Mouse (Mus musculus): ENCODE measurements around the gene Olfr1369-ps1. TPM values are rescaled to one million over a fixed set of nuclear protein-coding genes. Genes with fewer than 3 reads are reported as not detected.

The Olfr1369-ps1 gene
- polyA plus RNA-seq, 1 experiment from 2014 or later = not detected

DNA sequence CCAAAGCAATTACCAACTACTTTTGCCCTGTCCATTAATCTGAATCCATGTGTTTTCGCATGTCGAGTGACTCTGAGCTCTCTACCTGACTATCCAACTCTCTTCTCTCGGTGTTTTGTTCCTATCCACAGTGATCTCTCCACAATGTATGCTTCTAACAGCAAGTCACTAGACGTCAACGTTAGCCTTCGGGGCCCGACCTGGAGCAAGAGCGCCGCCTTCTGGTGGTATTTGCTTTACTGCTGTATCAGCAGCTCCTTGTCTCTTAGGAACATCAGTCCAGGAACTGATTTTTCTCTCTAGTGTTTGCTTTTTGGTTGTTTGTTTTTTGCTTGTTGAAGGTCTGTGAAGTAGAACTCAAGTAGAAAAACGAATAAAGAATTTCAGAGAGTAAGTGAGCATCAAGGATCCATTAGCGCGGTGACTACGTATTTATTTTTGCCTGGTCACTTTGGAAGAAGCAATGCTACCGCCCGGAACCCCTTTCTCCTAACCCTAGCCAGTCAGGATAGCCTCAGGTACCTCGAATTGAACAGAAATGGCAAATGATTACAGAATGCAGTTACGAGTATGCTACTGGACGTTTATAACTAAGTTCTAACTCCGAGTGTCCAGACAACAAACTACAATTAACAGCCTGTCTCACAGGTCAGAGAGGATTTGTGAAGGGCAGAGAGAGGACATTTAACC is 47.6 kb downstream of the Olfr1369-ps1 start:
- peak overlapping the region; percentile 96 for H3K4me2 ChIP-seq (replicated peaks)
- 0 out of 2 replicates have a peak, but pooled peaks cover 5% of the 10 kb centered on the region for H3K4me1 ChIP-seq
- peak; percentile 9; the same call in 1 of the 2 replicates for ATAC-seq (ENCODE audit: low FRiP score, low read depth)
- H3K9ac ChIP-seq = peak overlapping the region; percentile 65
- H3K27ac ChIP-seq = no peak overlapping the region
- no peaks in the 10 kb centered on the region; the same call in 1 of the 2 replicates for H3K27me3 ChIP-seq
- peak overlapping the region; percentile 64 for H3K4me3 ChIP-seq
- H3K9me3 ChIP-seq = no peaks in the 10 kb centered on the region
- whole genome bisulfite sequencing = 0% methylated on average over 19 of the region's 19 CpGs
- H3K36me3 ChIP-seq = no peaks in the 10 kb centered on the region

DNA sequence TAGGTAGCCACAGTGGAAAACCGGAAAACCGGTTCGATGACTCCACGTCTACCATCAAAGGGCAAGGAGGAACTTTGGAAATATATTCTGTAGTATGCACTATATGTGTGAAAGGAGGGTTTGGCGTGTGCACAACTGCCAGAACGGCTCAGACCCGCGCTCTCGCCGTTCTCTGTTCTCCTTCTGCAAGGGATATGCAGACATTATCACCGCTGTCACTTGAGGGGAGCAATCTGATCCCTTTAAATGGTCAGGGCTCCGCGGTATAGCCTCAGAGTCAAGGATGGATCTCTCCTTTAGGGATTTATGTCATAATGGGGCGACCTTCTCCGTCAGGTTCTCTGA is 48.2 kb downstream of the Olfr1369-ps1 start:
- Histone ChIP-seq H3K27ac (no peak overlapping the region), H3K4me1 (0 out of 2 replicates have a peak, but pooled peaks cover 5% of the 10 kb centered on the region), H3K9ac (peak overlapping the region; percentile 65), H3K36me3 (no peaks in the 10 kb centered on the region), H3K4me3 (peak overlapping the region; percentile 64), H3K4me2 (replicated peaks) (peak overlapping the region; percentile 96), H3K27me3 (no peaks in the 10 kb centered on the region; the same call in 1 of the 2 replicates), H3K9me3 (no peaks in the 10 kb centered on the region)
- 0% methylated on average over 15 of the region's 15 CpGs for WGBS
- ATAC-seq (ENCODE audit: low FRiP score, low read depth) = no peak

DNA sequence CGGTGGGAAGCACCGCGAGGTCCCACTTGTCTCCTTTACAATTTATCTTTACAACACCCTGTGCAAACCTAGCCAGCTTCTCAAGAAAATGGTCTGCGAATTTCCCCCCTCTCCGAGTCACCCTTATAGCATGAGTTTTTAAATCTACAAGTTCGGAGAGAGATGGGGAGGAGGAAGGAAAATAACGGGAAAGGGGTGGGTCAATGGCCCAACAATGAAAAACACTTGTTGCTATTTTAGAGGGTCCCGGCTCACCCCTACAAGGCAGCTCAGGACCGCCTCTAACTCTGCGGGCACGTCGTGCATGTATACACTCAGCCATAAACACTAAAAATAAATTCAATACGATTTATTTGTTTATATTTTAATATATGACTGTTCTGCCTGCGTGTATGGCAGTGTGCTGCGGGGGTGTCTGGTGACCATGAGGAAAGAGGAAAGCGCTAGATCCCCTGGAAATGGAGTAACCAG is 48.8 kb downstream of the Olfr1369-ps1 start:
- Histone ChIP-seq H3K36me3 (no peaks in the 10 kb centered on the region), H3K9ac (peak overlapping the region; percentile 65), H3K27ac (no peak overlapping the region), H3K4me2 (replicated peaks) (peak overlapping the region; percentile 96), H3K27me3 (peaks cover 3% of the 10 kb centered on the region; the same call in 1 of the 2 replicates), H3K4me3 (peak overlapping the region; percentile 64), H3K4me1 (0 out of 2 replicates have a peak, but pooled peaks cover 5% of the 10 kb centered on the region), H3K9me3 (no peaks in the 10 kb centered on the region)
- peak; percentile 34 for ATAC-seq (ENCODE audit: low FRiP score, low read depth)
- WGBS = under 1% methylated on average over 16 of the region's 16 CpGs

DNA sequence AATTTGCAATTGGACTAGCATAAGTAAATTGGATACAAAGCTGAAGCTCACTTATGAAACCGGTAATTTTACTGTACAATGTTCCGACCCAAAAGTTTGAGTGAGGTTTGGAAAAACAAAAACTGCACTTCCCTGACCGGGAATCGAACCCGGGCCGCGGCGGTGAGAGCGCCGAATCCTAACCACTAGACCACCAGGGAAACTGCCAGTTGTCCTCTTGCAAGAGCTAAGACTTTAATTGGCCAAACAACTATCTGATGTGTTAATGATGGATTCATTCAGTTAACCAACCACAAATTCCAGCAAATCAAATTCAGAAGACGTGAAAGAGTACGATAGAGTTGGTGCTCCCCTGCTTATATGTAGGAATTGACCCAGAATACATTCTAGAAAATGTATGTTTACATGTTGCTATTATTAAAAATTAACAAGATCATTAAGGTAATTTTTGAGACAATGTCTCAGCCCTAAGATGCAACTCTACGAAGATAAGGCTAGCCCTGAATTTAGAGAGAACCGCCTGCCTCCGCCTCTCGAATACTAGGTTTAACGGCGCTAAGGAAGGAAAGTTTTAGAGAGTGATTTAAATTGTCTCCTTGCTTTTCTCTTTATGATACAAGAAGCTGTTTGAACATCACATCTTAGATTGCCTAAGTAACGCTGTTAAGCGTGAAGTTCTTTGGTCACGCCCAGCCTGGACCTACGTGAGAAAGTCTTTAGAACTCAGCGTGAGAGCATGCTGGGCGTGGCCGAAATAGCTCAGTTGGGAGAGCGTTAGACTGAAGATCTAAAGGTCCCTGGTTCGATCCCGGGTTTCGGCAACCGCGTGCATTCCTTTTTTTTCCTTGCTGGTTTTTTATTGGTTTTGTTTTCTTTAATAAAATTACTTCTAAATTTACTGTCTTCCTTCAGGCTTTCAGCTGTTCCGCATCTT is 49.6 kb downstream of the Olfr1369-ps1 start:
- peak; percentile 89 for ATAC-seq (ENCODE audit: low FRiP score, low read depth)
- under 1% methylated on average over 32 of the region's 32 CpGs for WGBS
- Histone ChIP-seq H3K4me3 (peak overlapping the region; percentile 64), H3K9me3 (no peaks in the 10 kb centered on the region), H3K4me1 (0 out of 2 replicates have a peak, but pooled peaks cover 5% of the 10 kb centered on the region), H3K4me2 (replicated peaks) (peak overlapping the region; percentile 96), H3K9ac (peak overlapping the region; percentile 65), H3K36me3 (no peaks in the 10 kb centered on the region), H3K27ac (no peak overlapping the region), H3K27me3 (peaks cover 3% of the 10 kb centered on the region)

DNA sequence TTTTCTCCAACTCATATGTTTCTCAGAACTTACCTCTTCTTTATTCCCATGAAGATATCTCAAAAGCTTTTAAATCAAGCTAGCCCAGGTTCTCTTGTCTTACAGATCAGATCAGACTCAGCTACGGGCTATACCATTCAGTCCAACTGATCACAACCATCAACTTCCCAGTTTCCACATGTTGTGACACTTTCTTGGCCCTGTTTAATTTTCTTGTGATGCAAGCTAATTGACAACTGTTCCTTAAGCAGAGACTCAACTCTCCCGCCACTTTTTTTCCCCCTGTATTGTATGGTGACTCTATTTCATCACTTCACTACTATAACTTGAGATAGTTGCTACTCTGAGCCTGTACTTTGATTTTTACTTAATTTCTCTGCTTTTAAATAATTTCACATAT is 50.3 kb downstream of the Olfr1369-ps1 start:
- Histone ChIP-seq H3K4me3 (peak overlapping the region; percentile 64), H3K9me3 (no peaks in the 10 kb centered on the region), H3K36me3 (no peaks in the 10 kb centered on the region), H3K9ac (no peak overlapping the region), H3K27ac (no peak overlapping the region), H3K27me3 (peaks cover 3% of the 10 kb centered on the region), H3K4me2 (replicated peaks) (peak overlapping the region; percentile 96), H3K4me1 (peaks cover 9% of the 10 kb centered on the region; the same call in 1 of the 2 replicates)
- ATAC-seq (ENCODE audit: low FRiP score, low read depth) = 0 out of 2 replicates have a peak, but pooled peaks have one; percentile 26
- 48% methylated on average over 2 of the region's 2 CpGs for WGBS

DNA sequence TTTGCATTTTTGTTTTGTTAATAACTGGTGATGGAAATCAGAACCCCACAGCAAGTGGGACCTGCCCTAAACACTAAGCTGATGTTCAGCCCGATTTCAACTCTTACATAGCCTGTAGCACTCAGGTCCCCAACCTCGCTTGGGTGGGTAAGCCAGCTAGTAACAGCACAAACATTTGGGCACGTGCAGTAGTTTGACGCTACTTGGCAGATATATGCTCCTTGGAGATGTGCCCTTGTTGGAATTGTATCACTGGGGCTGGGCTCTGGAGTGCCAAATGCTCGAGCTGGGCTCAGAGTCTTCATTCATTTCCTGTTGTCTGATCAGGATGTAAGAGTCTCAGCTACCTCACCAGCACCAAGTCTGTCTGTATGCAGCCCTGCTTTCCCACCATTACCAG is 51.3 kb downstream of the Olfr1369-ps1 start:
- no peak overlapping the region for H3K4me2 ChIP-seq (replicated peaks)
- no peaks in the 10 kb centered on the region for H3K36me3 ChIP-seq
- 55% methylated on average over 5 of the region's 5 CpGs for WGBS
- no peak overlapping the region for H3K27ac ChIP-seq
- H3K4me1 ChIP-seq = peaks cover 11% of the 10 kb centered on the region; the same call in 1 of the 2 replicates
- H3K9me3 ChIP-seq = no peaks in the 10 kb centered on the region
- no peak overlapping the region for H3K9ac ChIP-seq
- no peak for ATAC-seq (ENCODE audit: low FRiP score, low read depth)
- no peak overlapping the region for H3K4me3 ChIP-seq
- peaks cover 3% of the 10 kb centered on the region; the same call in 1 of the 2 replicates for H3K27me3 ChIP-seq

DNA sequence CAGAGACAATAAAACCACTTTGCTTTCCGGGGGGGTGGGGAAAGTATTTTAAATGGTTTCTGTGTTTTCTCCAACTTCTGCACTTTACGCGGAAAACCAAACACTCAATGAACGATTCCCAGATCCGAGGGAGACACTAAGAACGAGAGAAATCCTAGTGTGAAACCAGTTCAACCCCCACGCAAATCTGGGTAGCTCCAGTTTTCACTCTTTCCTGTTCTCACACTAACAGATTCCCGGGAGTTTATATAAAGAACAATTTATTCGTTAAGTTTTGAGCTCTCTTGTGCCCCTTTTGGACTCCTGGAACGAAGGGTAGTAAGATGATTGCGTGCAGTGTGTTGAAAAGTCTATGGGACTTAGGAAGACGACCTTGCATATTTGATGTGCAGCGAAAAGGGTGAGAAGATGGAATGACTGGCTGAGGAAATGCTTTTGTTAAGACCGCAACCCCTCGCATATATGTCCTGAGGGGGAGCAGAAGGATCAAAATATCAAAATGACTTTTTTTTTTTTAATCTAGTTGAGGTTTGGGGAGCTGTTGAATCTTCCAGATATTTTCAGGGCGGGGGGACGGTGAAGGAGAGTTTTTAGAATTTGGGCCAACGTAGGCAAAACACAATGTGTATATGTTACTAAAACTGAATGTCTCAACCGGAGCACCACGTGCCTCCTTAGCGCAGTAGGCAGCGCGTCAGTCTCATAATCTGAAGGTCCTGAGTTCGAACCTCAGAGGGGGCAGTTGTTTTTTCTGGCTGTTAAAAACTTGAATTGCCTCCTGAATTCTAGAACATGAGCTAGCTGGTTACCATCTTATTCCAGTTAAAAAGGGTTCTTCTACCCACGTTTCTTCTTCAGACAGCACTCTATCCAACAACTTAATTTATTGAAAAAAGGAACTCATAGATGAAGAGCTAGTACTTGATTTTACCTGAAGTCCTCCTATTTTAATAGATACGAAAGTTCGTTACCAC is 55.9 kb downstream of the Olfr1369-ps1 start:
- Histone ChIP-seq H3K4me2 (replicated peaks) (peak overlapping the region; percentile 95), H3K4me1 (peaks cover 16% of the 10 kb centered on the region), H3K27me3 (peaks cover 3% of the 10 kb centered on the region; the same call in 1 of the 2 replicates), H3K9ac (peak overlapping the region; percentile 64), H3K36me3 (no peaks in the 10 kb centered on the region), H3K27ac (peak overlapping the region; percentile 33; the same call in 1 of the 2 replicates), H3K9me3 (no peaks in the 10 kb centered on the region), H3K4me3 (peak overlapping the region; percentile 62)
- WGBS = under 1% methylated on average over 27 of the region's 27 CpGs
- peak; percentile 57 for ATAC-seq (ENCODE audit: low FRiP score, low read depth)

DNA sequence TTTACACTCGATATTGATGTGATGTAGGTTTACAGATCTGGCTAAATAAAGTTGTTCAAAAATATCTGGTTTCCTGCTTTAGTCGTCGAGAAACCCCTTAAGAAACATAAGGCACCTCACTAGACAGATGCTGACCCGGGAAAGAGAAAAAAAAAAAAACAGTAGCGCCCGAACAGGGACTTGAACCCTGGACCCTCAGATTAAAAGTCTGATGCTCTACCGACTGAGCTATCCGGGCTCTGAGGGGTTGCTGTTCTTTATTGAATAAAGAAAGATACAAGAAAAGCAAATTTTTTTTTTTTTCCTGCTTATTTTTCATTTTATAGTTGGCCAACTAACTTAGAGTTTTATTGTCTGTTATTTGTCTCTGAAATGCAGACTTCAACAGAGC is 56.6 kb downstream of the Olfr1369-ps1 start:
- H3K4me1 ChIP-seq = peaks cover 20% of the 10 kb centered on the region
- WGBS = 0% methylated on average over 8 of the region's 8 CpGs
- H3K4me2 ChIP-seq (replicated peaks) = peak overlapping the region; percentile 95
- H3K9me3 ChIP-seq = no peaks in the 10 kb centered on the region
- H3K36me3 ChIP-seq = no peaks in the 10 kb centered on the region
- H3K27ac ChIP-seq = no peak overlapping the region
- no peak overlapping the region for H3K9ac ChIP-seq
- peaks cover 3% of the 10 kb centered on the region; the same call in 1 of the 2 replicates for H3K27me3 ChIP-seq
- peak overlapping the region; percentile 62 for H3K4me3 ChIP-seq
- peak; percentile 48; the same call in 1 of the 2 replicates for ATAC-seq (ENCODE audit: low FRiP score, low read depth)

DNA sequence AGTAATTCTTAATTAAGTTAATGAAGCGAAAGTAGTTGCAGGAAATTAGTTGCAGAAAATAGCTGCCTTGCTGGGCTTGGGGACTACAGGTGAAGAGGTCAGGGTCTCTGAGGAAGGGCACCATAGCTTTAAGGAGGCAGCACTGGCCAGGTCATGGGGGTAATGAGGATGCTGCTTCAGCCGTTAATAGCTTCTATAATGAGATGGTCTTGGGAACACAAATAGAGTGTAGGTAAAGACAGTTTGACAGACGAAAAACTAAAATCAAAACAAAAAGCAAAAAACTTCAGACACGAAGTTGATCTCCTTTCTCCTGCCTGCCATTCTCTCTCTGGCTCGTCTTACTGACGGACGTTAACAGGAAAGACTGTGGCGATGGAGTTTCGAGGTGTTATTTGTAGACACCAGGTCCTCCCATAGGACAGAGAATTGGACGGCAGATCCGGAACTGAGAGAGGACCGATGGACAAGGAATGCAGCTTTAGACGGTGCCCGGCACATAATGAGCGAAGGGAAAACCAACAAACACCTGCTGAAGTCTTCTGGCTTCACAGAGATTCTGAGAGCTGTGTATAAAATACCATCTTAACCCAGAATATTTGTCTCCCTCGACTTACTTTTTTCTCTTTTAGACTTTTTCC is 57.2 kb downstream of the Olfr1369-ps1 start:
- Histone ChIP-seq H3K4me2 (replicated peaks) (peak overlapping the region; percentile 95), H3K27me3 (peaks cover 3% of the 10 kb centered on the region; the same call in 1 of the 2 replicates), H3K36me3 (no peaks in the 10 kb centered on the region), H3K27ac (no peak overlapping the region), H3K9me3 (no peaks in the 10 kb centered on the region), H3K4me1 (peaks cover 23% of the 10 kb centered on the region), H3K4me3 (peak overlapping the region; percentile 62), H3K9ac (peak overlapping the region; percentile 53)
- WGBS = 1% methylated on average over 16 of the region's 16 CpGs
- no peak for ATAC-seq (ENCODE audit: low FRiP score, low read depth)
